Mouse (Mus musculus) E14TG2a.4 (cell line): ENCODE data around the gene Met.

Experiments used
- H3K27me3 ChIP-seq: 2 replicates; pipeline ENCODE4 v1.6.1; 2014; ENCODE audit warnings: low read length, control low read depth; ENCODE audit not compliant: insufficient read depth
- H3K36me3 ChIP-seq: 2 replicates; pipeline ENCODE4 v1.6.1; 2014; ENCODE audit warnings: low read length, control low read depth; ENCODE audit not compliant: insufficient read depth
- H3K4me1 ChIP-seq: replicated peaks from 2 replicates; pipeline ENCODE4 v1.6.1; 2014; ENCODE audit warnings: low read depth, low read length, control low read depth
- H3K4me3 ChIP-seq: replicated peaks from 2 replicates; pipeline ENCODE4 v1.5.1; 2014; ENCODE audit warnings: mild to moderate bottlenecking, low read length
- H3K9me3 ChIP-seq: 2 replicates; pipeline ENCODE4 v1.6.1; 2014; ENCODE audit warnings: low read length, control low read depth
- CTCF ChIP-seq: conservative IDR thresholded peaks from 2 replicates; pipeline ENCODE4 v1.5.1; 2014; ENCODE audit warnings: low read length
- NANOG ChIP-seq: IDR thresholded peaks from 2 replicates; pipeline ENCODE4 v1.6.1; 2014; ENCODE audit warnings: borderline replicate concordance, low read length, mixed read lengths
- POU5F1 ChIP-seq: IDR thresholded peaks from 2 replicates; pipeline ENCODE4 v1.6.1; 2014; ENCODE audit warnings: low read length, borderline replicate concordance

Gene Met

GRCm38 (mm10) chr6:17463434-17464280 is at the start of gene Met:
Gene Met, plus strand, starts transcription at chr6:17463800.
- Histone ChIP-seq H3K4me1 (peaks cover 10% of the 10 kb centered on the region; the same call in 1 of the 2 replicates), H3K9me3 (no peaks in the 10 kb centered on the region), H3K27me3 (peaks cover 49% of the 10 kb centered on the region), H3K4me3 (peak within 1 kb of the TSS; percentile 84), H3K36me3 (no peaks in the 10 kb centered on the region)
- TF ChIP-seq POU5F1: no peak
- no peak for TF ChIP-seq NANOG
- no peak for TF ChIP-seq CTCF

- Histone ChIP-seq H3K36me3 (no peaks in the 10 kb centered on the region), H3K9me3 (no peaks in the 10 kb centered on the region), H3K4me3 (no peak overlapping the region), H3K4me1 (no peaks in the 10 kb centered on the region), H3K27me3 (no peaks in the 10 kb centered on the region)
- TF ChIP-seq CTCF (no peak), NANOG (no peak), POU5F1 (no peak)
Measured at GRCm38 (mm10) chr6:17418226-17418625, 45.4 kb upstream of the Met start.

GRCm38 (mm10) chr6:17422432-17422831 is 41.2 kb upstream of the Met start:
- H3K36me3 ChIP-seq: no peaks in the 10 kb centered on the region
- no peak overlapping the region for H3K4me3 ChIP-seq
- H3K4me1 ChIP-seq: no peaks in the 10 kb centered on the region
- H3K27me3 ChIP-seq: no peaks in the 10 kb centered on the region
- no peak for TF ChIP-seq CTCF
- TF ChIP-seq POU5F1: no peak
- no peak for TF ChIP-seq NANOG
- 0 out of 2 replicates have a peak, but pooled peaks cover 5% of the 10 kb centered on the region for H3K9me3 ChIP-seq

- no peak for TF ChIP-seq POU5F1
- Histone ChIP-seq H3K4me3 (no peak overlapping the region), H3K4me1 (no peaks in the 10 kb centered on the region), H3K27me3 (no peaks in the 10 kb centered on the region), H3K9me3 (0 out of 2 replicates have a peak, but pooled peaks cover 5% of the 10 kb centered on the region), H3K36me3 (no peaks in the 10 kb centered on the region)
Measured at GRCm38 (mm10) chr6:17429041-17429440, 34.6 kb upstream of the Met start.

GRCm38 (mm10) chr6:17429611-17430010 is 34.0 kb upstream of the Met start:
- H3K4me3 ChIP-seq: no peak overlapping the region
- H3K36me3 ChIP-seq: no peaks in the 10 kb centered on the region
- TF ChIP-seq NANOG: no peak
- no peak for TF ChIP-seq POU5F1
- no peak for TF ChIP-seq CTCF
- H3K27me3 ChIP-seq: no peaks in the 10 kb centered on the region
- H3K4me1 ChIP-seq: no peaks in the 10 kb centered on the region
- 0 out of 2 replicates have a peak, but pooled peaks cover 4% of the 10 kb centered on the region for H3K9me3 ChIP-seq

- Histone ChIP-seq H3K27me3 (no peaks in the 10 kb centered on the region), H3K4me3 (no peak overlapping the region), H3K9me3 (no peaks in the 10 kb centered on the region), H3K4me1 (no peaks in the 10 kb centered on the region), H3K36me3 (no peaks in the 10 kb centered on the region)
- no peak for TF ChIP-seq POU5F1
Measured at GRCm38 (mm10) chr6:17443311-17443710, 20.3 kb upstream of the Met start.

- Histone ChIP-seq H3K27me3 (no peaks in the 10 kb centered on the region), H3K36me3 (no peaks in the 10 kb centered on the region), H3K4me3 (no peak overlapping the region), H3K9me3 (no peaks in the 10 kb centered on the region), H3K4me1 (peaks cover 3% of the 10 kb centered on the region; the same call in 1 of the 2 replicates)
- no peak for TF ChIP-seq CTCF
- TF ChIP-seq POU5F1: no peak
- no peak for TF ChIP-seq NANOG
Measured at GRCm38 (mm10) chr6:17451305-17451704, 12.3 kb upstream of the Met start.

- Histone ChIP-seq H3K27me3 (peaks cover 4% of the 10 kb centered on the region; the same call in 1 of the 2 replicates), H3K4me1 (peaks cover 3% of the 10 kb centered on the region; the same call in 1 of the 2 replicates), H3K36me3 (no peaks in the 10 kb centered on the region), H3K4me3 (no peak overlapping the region), H3K9me3 (no peaks in the 10 kb centered on the region)
- TF ChIP-seq POU5F1 (no peak), CTCF (no peak), NANOG (no peak)
Measured at GRCm38 (mm10) chr6:17455116-17455515, 8.5 kb upstream of the Met start.

GRCm38 (mm10) chr6:17459561-17459960 is 4.0 kb upstream of the Met start:
- H3K9me3 ChIP-seq: no peaks in the 10 kb centered on the region
- no peak for TF ChIP-seq POU5F1
- no peak for TF ChIP-seq CTCF
- no peak for TF ChIP-seq NANOG
- H3K27me3 ChIP-seq: peaks cover 29% of the 10 kb centered on the region
- H3K4me1 ChIP-seq: peaks cover 7% of the 10 kb centered on the region
- no peak overlapping the region for H3K4me3 ChIP-seq
- no peaks in the 10 kb centered on the region for H3K36me3 ChIP-seq
